Mouse (Mus musculus) A20 (cell line): Measurements from ENCODE around the gene Os9.
"Not testable (repeated sequence)": the region's sequence is repeated elsewhere in the genome, so short reads cannot be mapped to it uniquely, and the experiment has no call there.

ENCODE experiments used
- DNase-seq: peaks from one replicate; pipeline ENCODE4 v3.0.0-alpha.2; 2011; ENCODE audit warnings: low read depth, low spot score

The Os9 gene

GRCm38 (mm10) chr10:127145303-127145702 lies 24.4 kb upstream of the Os9 start:
- DNase-seq: no peak

GRCm38 (mm10) chr10:127144536-127144935 lies 23.6 kb upstream of the Os9 start:
- DNase-seq: no peak

GRCm38 (mm10) chr10:127143228-127143627 lies 22.3 kb upstream of the Os9 start:
- no peak for DNase-seq

DNA sequence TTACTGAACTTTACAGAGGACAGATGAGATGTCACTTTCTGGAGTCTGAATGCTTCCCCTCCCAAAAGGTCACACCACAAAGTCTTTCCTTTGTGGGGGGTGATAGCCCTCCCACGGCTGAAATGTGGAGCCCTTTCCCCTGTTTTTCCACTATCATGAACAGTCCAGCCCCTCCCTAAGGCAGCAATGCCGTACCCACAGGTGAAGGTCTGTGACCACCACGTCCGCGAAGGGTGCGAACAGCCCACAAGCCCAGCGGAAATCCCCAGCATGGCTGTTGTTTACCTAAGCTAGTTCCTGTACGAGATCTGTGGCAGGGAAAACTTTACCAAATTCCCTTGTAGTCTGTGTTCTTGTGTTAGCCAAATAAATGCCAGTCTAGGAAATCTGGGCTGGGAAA lies 20.6 kb upstream of the Os9 start:
- DNase-seq: no peak

DNA sequence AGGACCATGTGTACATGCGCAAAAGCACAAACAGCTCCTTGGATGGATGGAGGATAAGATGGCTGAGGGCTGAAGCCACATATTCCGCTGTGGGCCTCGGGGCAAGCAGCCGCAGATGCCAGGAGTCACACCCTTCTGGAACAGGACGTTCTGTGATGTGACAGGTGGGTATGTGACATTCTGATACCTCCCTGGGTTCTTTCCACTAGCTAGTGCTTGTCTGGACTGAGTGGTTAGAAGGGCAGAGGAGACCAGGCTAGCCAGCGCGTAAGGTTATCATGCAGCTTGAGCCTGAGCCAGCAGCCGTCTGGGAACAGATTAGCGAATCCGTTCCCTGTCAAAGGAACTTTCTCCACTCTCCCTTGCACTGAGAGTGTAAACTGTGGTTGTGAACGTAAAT lies 20.0 kb upstream of the Os9 start:
- DNase-seq: no peak

GRCm38 (mm10) chr10:127138328-127139141 lies 17.6 kb upstream of the Os9 start:
- no peak for DNase-seq

DNA sequence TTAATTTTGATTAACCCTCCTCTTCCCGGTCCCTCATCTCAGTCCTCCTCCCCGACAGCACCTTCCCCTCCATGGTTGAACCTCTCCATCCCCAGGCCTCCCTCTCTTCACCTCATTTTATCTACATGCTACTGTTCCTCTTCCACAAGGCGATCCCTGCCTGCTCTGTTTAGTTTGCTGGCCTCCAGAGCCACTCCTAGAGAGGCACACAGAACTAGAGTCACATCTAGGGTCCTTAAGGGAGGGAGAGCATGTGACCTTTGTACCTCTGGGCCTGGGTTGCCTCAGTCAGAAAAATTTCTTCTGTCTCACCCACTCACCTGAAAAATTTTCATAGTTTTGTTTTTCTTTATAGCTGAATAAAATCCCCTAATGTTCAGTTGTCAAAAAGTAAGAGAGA lies 17.0 kb upstream of the Os9 start:
- no peak for DNase-seq

DNA sequence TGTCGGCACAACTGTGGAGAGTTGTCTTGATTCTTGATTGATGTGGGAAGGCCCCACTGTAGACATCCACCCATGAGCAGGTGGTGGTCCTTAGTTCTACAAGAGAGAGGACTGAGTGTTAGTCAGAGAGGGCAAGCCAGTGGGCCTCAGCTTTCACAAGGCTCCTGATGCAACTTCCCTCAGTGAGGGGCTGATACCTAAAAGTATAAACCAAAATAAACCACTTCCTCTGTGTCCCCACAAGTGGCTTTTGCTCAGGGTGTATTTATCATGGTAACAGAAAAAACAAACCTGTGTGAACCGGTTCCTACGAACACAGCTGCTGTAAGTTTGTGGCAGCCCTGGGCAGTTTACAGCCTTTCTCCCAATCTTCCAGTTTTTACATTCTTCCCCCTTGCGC lies 15.6 kb upstream of the Os9 start:
- peak; percentile 52 for DNase-seq

DNA sequence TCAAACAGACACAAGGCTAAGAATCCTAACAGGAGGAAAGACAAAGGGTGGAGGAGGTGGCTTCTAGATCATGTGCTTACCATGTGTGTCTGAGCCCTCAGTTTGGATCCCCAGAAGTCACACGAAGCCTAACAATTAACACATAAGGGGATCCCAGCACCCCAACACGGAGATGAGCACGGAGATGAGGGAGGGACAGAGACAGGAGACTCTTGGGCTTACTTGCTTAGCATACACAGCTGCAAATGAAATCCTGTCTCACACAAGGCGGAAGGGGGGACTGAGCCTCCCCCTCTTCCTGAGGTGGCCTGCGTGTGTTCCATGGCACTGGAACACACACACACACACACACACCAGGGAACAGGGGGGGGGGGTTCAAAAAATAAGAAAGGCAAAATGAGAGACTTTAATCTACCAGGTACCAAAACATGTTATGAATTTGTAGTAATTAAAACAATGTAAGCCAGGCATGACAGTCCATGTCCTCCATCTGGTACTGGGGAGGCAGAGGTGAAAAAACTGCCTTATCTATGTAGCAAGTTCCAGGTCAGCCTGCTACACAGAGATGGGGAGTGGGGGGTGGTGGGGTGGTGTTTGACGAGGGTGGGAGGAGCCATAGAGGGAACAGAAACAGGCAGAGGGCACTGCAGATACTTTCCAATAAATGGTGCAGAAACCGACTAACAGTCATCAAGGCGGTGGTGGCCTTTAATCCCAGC lies 14.3 kb upstream of the Os9 start:
- DNase-seq: peak; percentile 51

DNA sequence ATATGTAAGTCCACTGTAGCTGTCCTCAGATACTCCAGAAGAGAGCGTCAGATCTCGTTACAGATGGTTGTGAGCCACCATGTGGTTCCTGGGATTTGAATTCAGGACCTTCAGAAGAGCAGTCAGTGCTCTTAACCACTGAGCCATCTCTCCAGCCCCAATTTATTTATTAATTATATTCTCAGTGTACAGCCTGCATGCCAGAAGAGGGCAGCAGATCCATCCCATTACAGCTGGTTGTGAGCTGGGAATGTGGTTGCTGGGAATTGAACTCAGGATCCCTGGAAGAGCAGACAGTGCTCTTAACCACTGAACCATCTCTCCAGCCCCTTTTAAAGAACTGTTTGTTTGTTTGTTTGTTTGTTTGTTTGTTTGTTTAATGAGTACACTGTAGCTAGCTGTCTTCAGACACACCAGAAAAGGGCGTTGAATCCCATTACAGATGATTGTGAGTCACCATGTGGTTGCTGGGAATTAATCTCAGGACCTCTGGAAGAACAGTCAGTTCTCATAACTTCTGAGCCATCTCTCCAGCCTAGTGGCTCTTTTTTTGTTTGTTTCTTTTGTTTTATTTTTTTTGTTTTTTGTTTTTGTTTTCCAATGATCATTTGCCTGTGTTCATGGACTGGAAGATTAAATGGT lies 13.6 kb upstream of the Os9 start:
- not testable (repeated sequence) for DNase-seq

DNA sequence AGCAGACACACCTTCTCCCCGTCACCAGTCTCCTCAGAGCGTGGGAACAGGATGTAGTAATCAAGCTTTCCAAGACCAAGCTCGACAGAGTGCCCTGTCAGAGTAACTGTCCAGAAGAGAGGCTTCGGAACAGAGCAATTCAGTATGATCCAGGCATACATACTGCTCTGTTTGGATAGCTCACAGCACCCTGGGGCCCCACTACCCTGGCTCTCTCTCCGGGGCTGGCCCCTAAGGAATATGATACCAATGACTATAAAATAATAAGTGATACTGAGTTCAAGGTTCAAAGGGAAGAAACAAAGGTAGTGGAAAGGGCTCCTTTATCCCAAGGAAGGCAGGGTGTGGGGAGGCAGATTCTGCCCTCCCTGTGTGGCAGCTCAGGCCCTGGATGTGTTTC lies 11.5 kb upstream of the Os9 start:
- DNase-seq: no peak

GRCm38 (mm10) chr10:127129431-127129830 lies 8.5 kb upstream of the Os9 start:
- DNase-seq: no peak

DNA sequence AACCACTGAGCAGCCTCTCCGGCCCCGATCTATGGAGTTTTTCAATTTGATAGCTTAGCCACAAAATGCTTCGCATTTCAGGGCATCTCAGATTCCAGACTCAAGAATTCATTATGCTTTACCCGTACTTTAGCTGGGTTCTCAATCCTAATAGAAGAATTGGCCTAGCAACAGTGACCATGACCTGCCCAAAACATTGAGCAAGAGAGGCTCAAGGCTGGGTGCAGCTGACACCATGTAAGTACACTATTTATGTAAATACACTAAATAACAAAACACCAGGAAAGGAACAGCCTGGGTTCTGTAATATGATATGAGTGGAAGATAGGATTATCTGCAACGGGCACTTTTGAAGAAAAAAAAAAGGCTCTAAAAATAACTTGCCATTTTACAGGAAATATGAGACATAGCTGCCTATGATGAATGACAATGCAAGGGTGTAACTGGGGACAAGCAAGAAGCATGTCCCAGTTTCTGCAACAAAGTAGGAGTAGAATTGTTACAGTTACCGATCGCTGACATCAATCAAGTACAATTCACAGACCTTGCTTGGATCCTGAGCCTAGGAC lies 6.9 kb upstream of the Os9 start:
- DNase-seq: no peak

- DNase-seq: no peak
Measured at GRCm38 (mm10) chr10:127126579-127126978, 5.6 kb upstream of the Os9 start.

DNA sequence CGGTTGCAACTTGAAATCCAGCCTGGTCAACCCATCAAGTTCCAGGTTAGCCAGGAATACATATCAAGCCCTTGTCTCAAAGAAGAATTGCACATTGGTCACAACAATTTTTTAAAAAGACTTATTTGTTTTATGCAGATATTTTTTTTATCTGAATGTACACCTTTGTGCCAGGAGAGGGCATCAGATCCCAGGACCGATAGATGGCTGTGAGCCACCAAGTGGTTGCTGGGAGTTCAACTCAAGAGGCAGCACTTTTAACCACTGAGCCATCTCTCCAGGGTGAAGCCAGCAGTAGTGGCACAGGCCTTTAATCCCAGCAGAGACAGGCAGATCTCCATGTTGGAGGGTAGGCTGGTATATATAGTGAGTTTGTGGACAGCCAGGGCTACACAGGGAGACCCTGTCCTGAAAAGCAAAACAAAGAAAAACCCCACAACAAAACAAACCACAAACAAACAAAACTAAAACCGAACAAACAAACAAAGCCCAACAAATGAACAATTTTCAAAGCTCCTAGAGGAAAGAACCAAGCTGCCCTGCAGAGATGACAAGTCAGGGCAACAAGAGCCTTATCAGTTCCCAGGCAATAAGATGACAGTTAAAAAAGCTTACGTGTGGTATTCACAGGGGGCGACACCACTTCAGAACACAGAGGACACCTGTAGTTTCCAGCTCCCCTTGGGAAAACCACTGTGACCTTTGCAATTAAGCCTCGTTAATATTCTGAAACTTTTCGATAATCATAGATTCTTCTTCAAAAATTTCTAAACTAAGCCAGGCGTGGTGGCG lies 4.5 kb upstream of the Os9 start:
- peak; percentile 76 for DNase-seq

GRCm38 (mm10) chr10:127123436-127123805 lies 2.5 kb upstream of the Os9 start:
- peak; percentile 86 for DNase-seq

DNA sequence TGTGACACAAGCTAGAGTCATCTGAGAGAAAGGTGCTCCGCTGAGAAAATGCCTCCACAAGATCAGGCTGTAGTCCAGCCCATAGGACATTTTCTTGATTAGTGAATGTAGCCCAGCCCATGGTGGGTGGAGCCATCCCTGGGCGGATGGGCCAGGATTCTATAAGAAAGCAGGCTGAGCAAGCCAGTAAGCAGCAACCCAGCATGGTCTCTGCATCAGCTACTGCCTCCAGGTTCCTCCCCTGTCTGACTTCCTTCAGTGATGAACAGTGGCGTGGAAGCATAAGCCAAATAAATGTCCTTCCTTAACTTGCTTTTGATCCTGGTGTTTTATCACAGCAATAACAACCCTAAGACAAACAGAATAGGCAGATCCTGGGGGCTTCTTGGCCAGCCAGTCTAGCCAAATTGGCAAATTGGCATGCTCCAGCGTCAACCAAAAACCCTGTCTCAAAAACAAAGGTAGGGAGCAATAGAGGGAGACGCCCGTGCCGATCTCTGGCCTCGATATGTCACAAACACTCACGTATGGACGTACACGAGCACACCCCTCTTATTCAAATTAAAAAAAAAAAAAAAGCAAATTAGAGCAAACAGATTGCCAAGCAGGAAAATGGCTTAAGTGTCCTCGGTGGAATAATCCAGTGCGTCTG lies 2.0 kb upstream of the Os9 start:
- peak; percentile 68 for DNase-seq

- no peak for DNase-seq
Measured at GRCm38 (mm10) chr10:127122018-127122417, 1.1 kb upstream of the Os9 start.

GRCm38 (mm10) chr10:127120301-127121065 lies 448 bp downstream of the Os9 start:
- peak; percentile 16 for DNase-seq

DNA sequence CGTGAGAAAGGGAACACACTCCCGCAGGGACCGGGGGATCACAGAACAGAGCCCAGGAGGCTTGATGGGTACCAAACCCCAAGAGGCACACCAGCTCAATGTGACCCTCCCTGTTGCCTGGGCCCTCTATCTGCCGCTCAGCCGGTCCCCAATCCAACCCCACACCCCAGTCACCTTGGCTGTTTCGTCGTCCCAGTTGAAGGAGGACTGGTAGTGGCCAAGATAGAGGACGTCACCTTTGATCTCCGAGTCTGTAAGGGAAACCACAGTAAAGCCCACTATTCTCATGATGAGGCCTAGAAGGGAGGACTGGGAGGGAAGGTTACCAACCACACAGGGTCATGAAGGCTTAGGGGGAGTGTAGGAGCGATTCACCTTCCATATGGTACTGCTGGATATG lies 1.7 kb downstream of the Os9 start:
- DNase-seq: no peak
